Mouse (Mus musculus): ENCODE measurements around the gene Sri.

Sri gene

DNA sequence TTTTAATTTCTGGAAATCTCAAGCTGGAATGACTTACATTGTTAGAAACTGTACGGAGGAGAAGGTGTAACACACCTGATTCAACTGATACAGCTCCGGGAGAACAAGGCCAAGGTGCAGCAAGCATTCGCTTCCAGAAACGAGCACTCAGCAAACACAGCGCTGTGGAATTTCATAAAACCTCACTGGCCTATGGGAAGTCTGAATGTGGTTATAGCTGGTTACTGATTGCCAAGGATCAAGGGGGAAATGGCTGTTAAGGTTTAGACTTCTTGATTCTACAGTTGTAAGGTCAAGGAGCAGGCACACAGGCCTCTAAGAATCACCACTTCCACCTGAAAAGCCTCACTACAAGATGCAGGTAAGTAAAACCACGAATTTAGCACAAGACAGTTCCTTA lies at the start of gene Sri:
Gene Sri (plus strand): TSS at position 224 of the 400 bp plus-strand sequence.
- WGBS = 85% methylated on average over 6 of the region's 6 CpGs

DNA sequence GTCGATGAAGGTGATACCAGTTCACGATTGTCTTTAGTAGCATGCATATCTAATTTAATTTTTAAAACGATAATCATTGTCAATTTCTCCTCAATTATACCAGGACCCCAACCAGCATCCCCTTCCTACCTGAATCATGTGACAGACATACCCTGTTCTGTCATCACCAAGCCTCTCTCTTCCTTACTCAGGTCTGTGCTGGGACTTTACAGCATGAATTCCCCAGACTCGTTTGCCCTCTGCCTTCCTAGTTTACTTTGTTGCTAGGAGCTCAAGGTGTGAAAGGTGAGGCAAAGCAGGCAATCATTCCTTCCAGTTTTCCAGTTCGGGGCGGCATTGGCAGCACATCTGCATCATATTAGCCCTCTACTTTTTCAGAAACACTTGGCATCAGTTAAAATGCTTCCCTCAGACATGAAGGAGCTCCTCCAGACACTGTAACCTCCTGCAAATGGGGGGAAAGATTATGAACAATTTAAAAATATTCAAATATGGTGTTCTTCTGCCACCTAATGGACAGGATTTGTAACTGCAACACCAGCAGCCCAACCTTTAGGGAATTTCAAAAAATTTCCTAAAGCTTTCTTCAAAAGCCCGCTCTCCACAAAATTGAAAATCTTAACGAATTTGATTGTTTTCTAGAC lies 49.4 kb upstream of the Sri start:
- 41% methylated on average over 8 of the region's 8 CpGs for WGBS

DNA sequence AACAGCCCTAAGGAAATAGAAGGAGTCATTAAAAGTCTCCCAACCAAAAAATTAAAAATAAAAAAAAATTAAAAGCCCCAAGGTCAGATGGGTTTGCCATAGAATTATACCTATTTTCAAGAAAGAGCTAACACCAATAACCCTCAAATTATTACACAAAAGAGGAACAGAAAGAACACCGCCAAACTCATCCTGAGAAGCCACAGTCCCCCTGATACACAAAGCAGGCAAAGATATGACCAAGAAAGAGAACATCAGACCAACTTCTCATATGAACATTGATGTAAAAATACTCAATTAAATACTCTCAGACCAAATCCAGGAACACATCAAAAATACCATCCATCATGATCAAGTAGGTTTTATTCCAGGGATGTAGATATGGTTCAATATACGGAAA lies 48.8 kb upstream of the Sri start:
- WGBS = 97% methylated on average over 2 of the region's 2 CpGs

DNA sequence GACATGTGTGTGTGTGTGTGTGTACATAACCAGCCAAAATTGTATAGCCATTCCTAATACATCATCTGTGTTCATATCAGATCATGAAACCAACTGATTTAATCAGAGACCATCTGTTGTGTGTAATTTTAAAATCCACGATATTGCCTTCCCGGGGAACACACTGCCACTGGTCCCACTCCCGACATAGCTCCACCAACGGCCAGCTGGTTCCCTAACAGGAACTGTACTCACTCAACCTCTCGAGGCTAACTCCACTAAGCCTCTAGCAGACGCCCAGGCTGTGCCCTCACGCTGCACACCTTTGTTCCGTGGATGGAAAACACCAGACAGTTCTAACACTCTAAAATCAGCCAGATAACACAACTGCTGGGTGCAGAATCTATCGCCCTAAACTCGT lies 45.4 kb upstream of the Sri start:
- 45% methylated on average over 10 of the region's 10 CpGs for WGBS

DNA sequence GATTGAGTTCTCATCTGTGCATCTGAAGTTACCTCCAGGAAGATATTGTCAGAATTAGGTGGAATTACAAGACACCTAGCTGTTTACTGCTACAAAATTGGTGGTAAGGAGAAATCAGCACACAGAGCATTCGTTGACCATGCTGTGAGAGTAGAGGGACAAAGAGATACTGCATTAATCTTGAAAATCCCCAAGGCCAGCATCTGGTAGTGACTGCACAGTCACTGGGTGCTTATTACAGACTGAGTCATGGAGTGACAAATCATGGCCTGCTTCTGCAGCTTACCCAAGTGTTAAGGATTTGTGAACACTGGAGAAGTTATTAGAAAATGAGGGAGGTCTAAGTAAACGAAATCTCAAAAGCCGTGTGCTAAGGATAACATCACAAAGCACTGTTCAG lies 32.6 kb upstream of the Sri start:
- 86% methylated on average over 3 of the region's 3 CpGs for WGBS

DNA sequence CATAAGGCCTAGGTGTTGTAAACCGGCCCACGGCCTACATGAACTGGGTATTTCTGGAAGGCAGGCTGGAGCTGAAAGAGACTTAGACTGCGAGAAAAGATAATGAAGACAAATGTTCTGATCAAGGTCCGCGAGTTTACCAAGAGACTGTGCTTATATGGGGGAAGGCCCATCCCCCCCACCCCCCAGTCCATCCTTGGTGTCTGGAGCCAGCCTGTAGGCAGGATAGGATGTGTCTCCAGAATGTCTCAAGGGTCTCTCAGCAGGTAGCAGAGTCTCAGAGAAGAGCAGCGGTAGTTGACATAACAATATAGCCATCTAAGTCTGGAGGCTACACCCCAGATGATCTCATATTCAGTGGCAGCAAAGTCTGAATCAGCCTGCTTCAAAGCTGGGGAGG lies 11.3 kb upstream of the Sri start:
- 93% methylated on average over 6 of the region's 6 CpGs for WGBS

DNA sequence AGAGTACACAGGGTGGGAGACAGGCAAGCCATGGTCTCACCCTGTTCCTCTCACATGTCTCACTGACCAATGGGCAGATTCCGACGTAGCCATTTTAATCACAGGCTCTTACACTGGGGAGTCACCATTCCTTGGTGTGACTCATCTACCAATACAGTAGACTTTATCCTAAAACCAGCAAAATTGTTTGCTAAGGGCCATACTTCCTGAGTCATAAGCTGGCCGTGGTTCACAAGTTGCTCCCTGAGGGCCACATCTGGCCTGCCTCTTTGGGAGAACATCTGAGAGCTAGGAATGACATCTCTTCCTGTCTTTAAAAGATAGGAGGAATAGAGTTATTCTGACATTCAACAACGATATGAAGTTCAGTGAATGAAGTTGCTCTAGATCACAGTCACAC lies 7.9 kb downstream of the Sri start:
- WGBS = 84% methylated on average over 4 of the region's 4 CpGs

DNA sequence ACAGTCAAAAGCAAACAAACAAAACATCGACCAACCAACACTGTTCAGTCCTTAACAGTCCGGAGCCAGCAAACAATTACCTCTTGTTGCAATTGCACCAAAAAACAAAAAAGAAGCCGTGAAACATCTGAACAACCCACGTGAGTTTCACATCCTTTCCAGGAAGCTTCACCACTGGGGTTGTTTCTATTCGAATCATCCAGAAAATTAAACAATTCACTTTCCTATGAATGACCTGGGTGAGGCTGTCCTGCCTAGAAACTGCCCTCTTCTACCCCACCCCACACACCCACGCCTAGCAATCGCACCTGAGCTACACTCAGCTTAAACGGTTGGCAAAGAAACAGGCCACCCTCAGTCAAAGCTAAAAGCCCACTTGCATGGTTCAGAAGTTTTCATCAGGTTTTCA lies 9.8 kb downstream of the Sri start:
- WGBS = 6% methylated on average over 8 of the region's 8 CpGs

DNA sequence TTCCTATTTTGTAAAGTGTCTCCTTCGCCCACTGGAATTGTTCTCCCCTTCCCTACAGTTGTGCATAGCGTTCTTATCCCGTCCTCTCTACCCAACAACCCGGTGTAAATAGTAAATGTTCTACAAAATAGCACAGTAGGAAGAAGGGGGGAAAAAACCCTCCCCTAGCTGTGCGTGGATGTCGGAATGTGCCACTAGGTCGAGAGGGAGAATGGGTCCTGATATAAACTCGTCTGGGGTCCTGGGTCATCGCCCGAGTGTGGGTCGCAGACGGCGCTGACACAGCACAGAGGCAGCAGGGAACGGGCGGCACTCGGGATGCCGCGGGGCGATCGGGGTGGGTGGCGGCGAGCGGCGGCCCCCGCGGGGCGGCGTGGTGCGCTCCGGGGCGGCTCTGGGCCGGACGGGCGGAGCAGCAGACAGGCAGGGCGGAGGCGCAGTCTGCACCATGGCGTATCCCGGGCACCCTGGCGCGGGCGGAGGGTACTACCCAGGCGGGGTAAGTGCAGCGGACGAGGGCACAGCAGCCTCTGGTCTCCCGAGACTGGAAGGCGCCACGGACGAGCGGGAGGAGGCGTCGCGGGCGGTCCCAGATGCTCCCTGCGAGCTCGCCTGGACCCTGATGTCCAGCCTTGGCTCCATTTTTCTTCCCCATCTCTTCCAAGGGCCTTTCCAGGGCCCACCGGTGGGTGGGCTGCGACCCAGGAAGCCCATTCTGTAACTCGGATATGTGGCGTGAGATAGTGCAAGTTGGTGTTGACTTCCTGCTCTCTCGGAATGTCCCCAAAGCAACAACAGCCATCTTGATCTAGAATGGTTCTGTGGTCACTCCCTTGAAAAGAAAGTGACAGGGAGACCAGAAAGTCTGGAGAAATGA lies 10.5 kb downstream of the Sri start:
- WGBS = under 1% methylated on average over 60 of the region's 60 CpGs

DNA sequence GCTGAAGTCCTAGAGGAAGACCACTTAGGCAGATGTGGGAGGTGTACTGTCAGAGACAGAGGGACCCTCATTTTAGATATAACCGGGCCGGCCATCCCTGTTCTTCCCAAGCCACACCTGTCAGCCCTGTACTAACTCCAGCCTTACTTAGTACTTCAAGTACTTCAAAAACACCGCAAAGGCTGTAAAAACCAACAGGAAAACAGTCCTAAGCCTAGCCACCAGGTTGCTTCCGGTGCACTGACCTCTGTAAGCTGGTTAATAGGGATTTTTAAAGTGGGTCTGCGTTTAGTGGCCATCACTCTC lies 11.1 kb downstream of the Sri start:
- WGBS = 30% methylated on average over 5 of the region's 5 CpGs

DNA sequence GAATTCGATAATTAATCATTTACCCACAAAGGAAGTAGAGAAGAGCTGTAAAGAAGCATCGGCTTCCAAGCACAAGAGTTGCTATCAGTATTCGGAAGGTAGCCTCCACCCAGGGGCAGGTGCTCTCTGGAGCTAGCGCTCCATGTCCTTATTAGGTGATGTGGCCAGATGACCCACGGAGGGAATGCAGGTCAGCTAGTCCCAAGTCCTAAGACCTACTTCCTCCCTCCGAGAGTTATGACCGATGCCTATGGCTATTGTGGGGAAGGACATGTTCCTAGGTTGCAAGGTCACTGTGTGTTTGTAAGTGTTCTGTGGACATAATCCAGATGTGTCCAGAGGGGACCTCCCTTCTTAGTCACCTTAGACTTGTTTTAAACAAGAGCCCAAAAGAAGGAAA lies 12.2 kb downstream of the Sri start:
- WGBS = 87% methylated on average over 7 of the region's 7 CpGs

DNA sequence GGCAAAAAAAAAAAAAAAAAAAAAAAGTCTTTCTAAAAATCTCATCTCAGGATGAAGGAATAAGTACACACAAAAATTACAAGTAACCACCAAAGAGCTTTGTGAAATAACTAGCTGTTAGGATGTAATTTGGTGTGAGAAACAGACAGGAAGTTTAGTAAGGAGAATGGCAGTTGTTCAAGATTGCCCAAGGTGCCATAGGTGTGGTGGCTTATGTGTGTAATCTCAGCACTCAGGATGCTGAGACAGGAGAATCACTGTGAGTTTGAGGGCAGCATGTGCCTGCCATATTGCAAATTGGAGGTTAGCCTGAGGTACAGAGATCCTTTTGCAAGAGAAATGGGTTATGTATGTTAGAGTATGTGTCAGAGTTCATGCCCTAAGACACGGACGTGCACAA lies 16.6 kb downstream of the Sri start:
- WGBS = 97% methylated on average over 2 of the region's 2 CpGs

DNA sequence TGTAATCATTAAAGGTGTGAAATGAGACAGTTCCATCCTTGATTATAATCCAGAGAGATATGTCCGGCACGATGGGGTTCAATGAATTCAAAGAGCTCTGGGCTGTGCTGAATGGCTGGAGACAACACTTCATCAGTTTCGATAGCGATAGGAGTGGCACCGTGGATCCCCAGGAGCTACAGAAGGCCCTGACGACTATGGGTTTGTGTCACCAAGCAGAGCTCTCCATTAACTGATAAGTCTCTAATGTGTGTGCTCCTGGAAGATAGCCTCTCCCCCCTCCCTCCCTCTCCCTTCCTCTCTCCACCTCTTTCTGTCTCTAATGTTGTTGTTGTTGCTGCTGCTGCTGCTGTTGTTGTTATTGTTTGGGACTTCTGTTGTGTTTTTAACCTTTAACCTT lies 17.3 kb downstream of the Sri start:
- WGBS = 79% methylated on average over 6 of the region's 6 CpGs

DNA sequence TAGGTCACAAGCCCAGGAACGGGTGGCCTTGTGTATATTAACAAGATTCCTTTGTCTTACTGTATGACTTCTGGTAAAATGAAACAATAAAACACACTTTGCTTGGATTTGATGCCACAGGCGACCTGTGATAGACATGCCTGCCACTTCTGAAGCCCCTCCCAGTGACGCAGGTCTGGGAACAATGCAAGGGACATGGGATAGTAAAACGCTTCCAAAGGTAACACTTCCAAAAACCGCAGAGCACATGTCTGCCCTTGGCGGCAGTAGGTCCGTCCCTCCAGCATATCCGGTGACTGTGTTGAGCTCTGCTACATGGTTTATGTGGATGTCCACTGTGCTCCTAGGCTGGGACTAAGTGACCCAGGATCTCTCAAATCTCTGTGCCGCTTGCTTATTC lies 27.5 kb downstream of the Sri start:
- 95% methylated on average over 9 of the region's 9 CpGs for WGBS

DNA sequence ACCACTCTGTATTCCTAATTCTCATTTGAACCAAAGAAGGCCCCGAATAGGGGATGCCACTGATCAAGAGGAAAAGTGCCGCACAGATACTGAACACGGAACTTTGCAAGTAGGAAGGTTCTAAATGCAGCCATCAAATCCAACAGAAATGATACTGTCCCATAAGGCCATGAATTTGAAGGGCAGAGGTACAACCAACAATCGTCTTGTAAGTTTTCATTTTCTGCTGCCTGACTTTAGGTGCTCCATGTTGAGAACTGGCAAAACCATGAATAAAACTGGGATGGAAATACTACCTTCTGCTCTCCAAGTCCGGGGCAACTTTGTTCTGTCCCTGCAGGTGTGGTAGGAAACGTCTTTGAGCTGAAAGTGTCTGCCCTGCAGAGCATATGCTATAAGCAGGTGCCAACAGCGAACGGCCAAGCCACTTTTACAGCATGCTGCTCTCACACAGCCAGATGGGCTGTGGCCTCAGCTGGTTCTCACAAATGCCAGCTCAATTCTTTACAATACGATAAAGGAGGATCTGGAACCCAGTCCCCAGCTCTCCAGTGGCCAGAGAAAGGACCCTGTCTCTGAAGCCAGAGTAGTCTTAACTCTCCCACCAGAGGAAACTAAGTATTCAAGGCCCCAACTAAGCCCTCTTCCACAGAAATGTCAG lies 28.2 kb downstream of the Sri start:
- WGBS = 69% methylated on average over 9 of the region's 9 CpGs

DNA sequence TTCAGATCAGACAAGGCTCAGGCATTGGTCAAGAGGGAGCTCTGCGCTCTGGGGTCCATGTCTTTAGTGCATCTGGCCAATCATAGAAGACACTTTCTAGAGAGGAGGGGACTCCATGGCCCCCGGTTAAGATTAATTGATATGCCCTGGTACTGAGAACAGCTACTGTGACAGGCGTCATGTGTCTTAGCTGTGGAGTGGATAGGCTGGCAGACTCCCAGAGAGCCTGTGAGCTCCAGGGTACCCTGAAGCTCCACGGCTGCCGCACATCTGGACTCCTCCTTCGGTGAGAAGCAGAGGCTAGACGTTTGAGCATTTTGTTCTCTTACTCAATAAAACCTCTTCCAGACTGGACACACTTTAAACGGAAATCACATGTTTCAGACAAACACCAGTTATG lies 31.6 kb downstream of the Sri start:
- 88% methylated on average over 8 of the region's 8 CpGs for WGBS

DNA sequence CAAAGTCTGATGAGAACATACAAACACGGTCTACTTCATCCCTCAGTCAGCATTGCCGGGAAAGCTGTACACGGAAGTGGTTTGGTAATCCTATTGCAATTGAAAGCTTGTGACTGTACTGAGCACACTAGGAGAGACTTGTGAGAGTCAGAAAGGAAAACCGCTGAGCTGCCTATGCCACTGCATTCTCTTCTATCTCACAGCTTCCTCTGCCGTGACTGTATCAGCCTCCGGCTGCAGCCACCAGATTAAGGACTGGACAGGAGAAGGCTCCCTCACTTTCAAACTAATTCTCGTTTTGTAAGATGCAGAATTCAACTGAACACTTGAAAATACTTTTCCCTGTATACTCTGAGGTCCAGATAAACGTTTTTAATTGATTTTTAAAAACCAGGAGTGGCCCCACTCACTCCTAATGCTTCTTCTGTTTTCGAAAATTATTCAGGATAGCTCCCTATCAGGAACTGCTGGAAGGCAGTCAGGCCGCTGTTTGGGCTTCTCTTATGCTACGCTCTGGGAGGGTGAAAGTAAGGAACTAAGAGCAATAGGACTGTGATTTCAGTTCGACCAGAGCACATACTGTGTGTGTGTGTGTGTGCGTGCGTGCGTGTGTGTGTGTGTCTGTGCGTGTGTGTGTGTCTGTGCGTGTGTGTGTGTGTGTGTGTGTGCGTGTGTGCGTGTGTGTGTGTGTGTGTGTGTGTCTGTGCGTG lies 37.1 kb downstream of the Sri start:
- WGBS = 82% methylated on average over 20 of the region's 20 CpGs

DNA sequence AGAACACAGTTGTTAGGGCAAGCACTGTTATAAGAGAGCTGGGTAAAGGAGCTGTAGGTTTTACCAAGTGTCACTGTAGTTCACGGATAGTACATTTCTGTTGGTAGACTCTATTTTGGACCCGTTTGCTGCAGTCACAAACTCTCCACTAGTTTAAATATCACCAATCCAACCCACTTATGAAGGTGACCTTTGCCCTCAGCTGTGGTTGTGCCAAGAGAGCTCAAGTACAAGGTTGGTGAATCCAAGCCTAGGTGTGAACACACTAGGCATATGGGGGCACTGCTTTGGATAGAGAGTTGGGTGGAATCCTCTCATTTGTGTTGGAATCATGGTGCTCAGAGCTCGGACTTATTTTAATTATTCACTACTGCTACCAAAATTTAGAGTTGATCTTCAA lies 39.8 kb downstream of the Sri start:
- 89% methylated on average over 3 of the region's 3 CpGs for WGBS

DNA sequence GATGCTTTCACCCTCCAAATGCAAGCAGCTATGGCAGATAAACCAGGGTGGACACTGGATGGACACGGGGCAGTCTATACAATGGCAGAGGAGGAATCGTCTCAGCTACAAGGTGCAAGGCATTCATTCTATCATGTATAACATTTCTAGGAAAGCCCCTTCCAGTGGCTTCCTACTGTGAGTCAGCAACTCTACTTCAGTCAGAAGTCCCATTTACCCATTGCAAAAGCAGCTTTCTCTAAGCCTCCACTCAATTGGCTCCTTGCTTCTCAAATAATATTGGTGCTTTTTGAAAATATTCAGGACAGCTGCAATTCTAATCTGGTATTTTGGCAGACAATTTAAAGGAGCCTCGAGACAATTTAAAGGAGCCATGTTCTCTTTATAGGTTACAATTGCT lies 42.3 kb downstream of the Sri start:
- 69% methylated on average over 3 of the region's 3 CpGs for WGBS

DNA sequence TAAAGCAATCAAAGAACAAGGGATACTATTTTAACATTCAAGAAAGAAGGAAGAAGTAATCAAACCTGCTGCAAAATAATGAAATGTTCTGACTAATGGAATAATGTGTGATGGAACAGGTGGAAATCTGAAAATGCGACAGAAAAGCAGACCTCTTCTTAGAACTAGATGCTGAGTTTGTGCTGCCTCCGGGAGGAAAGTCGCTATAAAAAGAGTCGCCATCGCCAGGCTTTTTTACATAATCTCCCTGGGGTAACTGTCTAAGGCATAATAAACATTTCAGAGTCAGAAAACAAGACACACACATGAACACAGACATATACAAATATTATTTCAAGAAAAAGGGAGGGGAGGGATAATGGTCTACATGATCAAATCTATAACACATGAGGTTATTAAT lies 49.0 kb downstream of the Sri start:
- WGBS = 42% methylated on average over 5 of the region's 5 CpGs

DNA sequence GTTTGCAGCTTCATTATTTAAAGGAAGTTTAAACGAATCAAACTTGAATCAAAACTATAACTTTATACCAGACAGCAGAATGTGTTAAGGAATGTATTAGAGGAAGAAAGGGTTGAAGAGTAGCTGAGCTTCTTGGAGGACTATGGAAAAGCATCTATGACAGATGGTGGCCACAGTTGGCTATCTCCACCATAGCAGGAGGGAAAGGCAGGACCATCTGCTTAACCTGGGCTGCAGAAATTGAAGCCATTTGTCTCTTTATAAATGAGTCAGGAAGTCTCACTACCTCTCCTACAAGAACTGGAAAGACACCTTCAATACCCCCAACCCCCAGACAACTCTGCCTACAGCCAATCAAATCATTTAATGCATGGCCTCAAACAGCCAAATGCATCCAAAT lies 49.8 kb downstream of the Sri start:
- 56% methylated on average over 1 of the region's 1 CpGs for WGBS

DNA sequence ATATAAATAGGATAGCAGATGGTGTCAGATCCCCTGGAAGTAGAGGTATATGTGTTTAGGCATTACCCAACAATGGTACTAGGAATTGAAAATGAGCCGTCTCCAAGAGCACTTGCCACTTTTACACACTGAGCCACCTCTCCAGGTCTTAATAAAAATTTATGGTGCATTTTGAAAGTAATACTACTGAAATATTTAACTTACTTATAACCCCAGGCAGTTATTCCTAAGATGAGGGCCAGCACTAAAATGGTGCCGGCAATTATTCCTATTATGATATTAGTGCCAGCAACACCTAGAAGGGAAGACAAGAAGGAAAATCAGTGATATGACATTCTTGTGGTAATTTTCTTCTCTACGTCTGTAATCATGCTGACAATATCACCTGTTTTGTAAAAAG lies 65.8 kb downstream of the Sri start:
- 79% methylated on average over 3 of the region's 3 CpGs for WGBS

DNA sequence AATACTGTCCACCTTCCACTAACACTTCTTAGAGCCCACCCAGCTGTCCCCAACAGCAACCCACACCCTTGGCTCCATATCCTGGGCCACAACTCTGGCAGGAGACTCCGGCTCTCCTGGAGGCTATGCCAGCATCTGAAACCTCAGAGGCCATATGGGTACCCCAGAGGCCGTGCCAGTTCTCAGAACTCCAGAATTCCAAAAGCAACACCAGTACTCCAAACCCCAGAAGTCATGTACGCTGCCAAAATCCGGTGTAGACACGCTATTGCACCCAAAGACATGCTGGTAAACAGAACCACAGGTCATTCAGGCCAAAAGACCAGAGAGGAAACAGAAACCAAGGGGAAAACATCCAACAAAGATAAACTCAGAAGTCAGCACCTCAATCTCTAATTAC lies 66.4 kb downstream of the Sri start:
- 76% methylated on average over 5 of the region's 5 CpGs for WGBS

Data from cerebral cortex, adult 2 months (tissue).